Mouse (Mus musculus) midbrain, embryonic 15.5 days (tissue): ENCODE results near the gene Msi2. TPM values are rescaled to one million over a fixed set of nuclear protein-coding genes. Genes with fewer than 3 reads are reported as not detected.

Source experiments
- ATAC-seq: fragments of 200-750 bp; cut with Nextera tagmentation; replicated peaks from 2 replicates; pipeline ENCODE4 v1.8.0; 2017; ENCODE audit warnings: moderate TSS enrichment
- H3K27ac ChIP-seq: fragments of 300-500 bp; sonication (generic); 2 replicates; pipeline ENCODE4 v1.5.1; 2015; ENCODE audit warnings: mild to moderate bottlenecking, inconsistent platforms
- H3K27me3 ChIP-seq: fragments of 300-500 bp; sonication (generic); replicated peaks from 2 replicates; pipeline ENCODE4 v1.6.1; 2015; ENCODE audit warnings: inconsistent platforms
- H3K36me3 ChIP-seq: fragments of 300-500 bp; sonication (generic); replicated peaks from 2 replicates; pipeline ENCODE4 v1.6.1; 2015; ENCODE audit warnings: inconsistent platforms
- H3K4me1 ChIP-seq: fragments of 300-500 bp; sonication (generic); 2 replicates; pipeline ENCODE4 v1.6.1; 2015; ENCODE audit warnings: inconsistent platforms
- H3K4me2 ChIP-seq: fragments of 300-500 bp; sonication (generic); 2 replicates; pipeline ENCODE4 v1.6.1; 2015; ENCODE audit warnings: inconsistent platforms, mild to moderate bottlenecking, moderate library complexity
- H3K4me3 ChIP-seq: fragments of 300-500 bp; sonication (generic); 2 replicates; pipeline ENCODE4 v1.5.1; 2015; ENCODE audit warnings: mild to moderate bottlenecking, inconsistent platforms
- H3K9ac ChIP-seq: fragments of 300-500 bp; sonication (generic); 2 replicates; pipeline ENCODE4 v1.6.1; 2015; ENCODE audit warnings: mild to moderate bottlenecking, inconsistent platforms
- H3K9me3 ChIP-seq: fragments of 300-500 bp; sonication (generic); 2 replicates; pipeline ENCODE4 v1.6.1; 2016; ENCODE audit warnings: inconsistent platforms
- WGBS: fragments of 180-500 bp; shearing (Covaris S2); methylation state at CpG from one replicate; pipeline ENCODE4 v1.1.7; 2015; ENCODE audit warnings: mixed read lengths; 5-methylcytosine and 5-hydroxymethylcytosine counted together
- polyA plus RNA-seq: library from polyadenylated mRNA; unstranded; fragments of >200 nt; fragmentation: Nextera tagmentation; extraction: Ambion mirVana; gene quantifications from 2 replicates; pipeline ENCODE4 v1.2.1, GENCODE M21; 2015

Msi2 gene
- polyA plus RNA-seq, 1 experiment from 2014 or later = 33.6 TPM

GRCm38 (mm10) chr11:88364231-88364630, 354.1 kb downstream of the Msi2 start:
- no peak overlapping the region for H3K4me3 ChIP-seq
- no peak overlapping the region for H3K27ac ChIP-seq
- H3K36me3 ChIP-seq = no peaks in the 10 kb centered on the region
- peaks cover 3% of the 10 kb centered on the region; the same call in 1 of the 2 replicates for H3K4me1 ChIP-seq
- H3K9ac ChIP-seq = no peak overlapping the region
- H3K27me3 ChIP-seq = no peaks in the 10 kb centered on the region
- WGBS = 95% methylated on average over 3 of the region's 3 CpGs
- no peak overlapping the region for H3K4me2 ChIP-seq
- no peak for ATAC-seq
- H3K9me3 ChIP-seq = no peaks in the 10 kb centered on the region

GRCm38 (mm10) chr11:88363481-88363880, 354.8 kb downstream of the Msi2 start:
- no peak for ATAC-seq
- H3K27me3 ChIP-seq = no peaks in the 10 kb centered on the region
- no peak overlapping the region for H3K4me3 ChIP-seq
- H3K9me3 ChIP-seq = no peaks in the 10 kb centered on the region
- WGBS = 84% methylated on average over 14 of the region's 14 CpGs
- no peak overlapping the region for H3K9ac ChIP-seq
- peaks cover 4% of the 10 kb centered on the region; the same call in 1 of the 2 replicates for H3K4me1 ChIP-seq
- H3K27ac ChIP-seq = no peak overlapping the region
- H3K4me2 ChIP-seq = no peak overlapping the region
- H3K36me3 ChIP-seq = no peaks in the 10 kb centered on the region

GRCm38 (mm10) chr11:88359736-88360135, 358.6 kb downstream of the Msi2 start:
- Histone ChIP-seq H3K4me3 (no peak overlapping the region), H3K9ac (no peak overlapping the region), H3K36me3 (no peaks in the 10 kb centered on the region), H3K27ac (no peak overlapping the region), H3K9me3 (no peaks in the 10 kb centered on the region), H3K4me1 (peaks cover 27% of the 10 kb centered on the region), H3K27me3 (no peaks in the 10 kb centered on the region), H3K4me2 (no peak overlapping the region)
- no peak for ATAC-seq
- 86% methylated on average over 7 of the region's 7 CpGs for WGBS

GRCm38 (mm10) chr11:88357325-88357724, 361.0 kb downstream of the Msi2 start:
- no peaks in the 10 kb centered on the region for H3K9me3 ChIP-seq
- H3K27me3 ChIP-seq = no peaks in the 10 kb centered on the region
- ATAC-seq = no peak
- 21% methylated on average over 9 of the region's 9 CpGs for WGBS
- peak overlapping the region; percentile 82 for H3K27ac ChIP-seq
- peak overlapping the region; percentile 37 for H3K4me2 ChIP-seq
- H3K36me3 ChIP-seq = no peaks in the 10 kb centered on the region
- H3K4me1 ChIP-seq = peaks cover 28% of the 10 kb centered on the region
- no peak overlapping the region for H3K4me3 ChIP-seq
- peak overlapping the region; percentile 10; the same call in 1 of the 2 replicates for H3K9ac ChIP-seq

GRCm38 (mm10) chr11:88356598-88357290, 361.6 kb downstream of the Msi2 start:
- 31% methylated on average over 8 of the region's 8 CpGs for WGBS
- H3K4me3 ChIP-seq = no peak overlapping the region
- no peaks in the 10 kb centered on the region for H3K27me3 ChIP-seq
- no peak overlapping the region for H3K9ac ChIP-seq
- peak; percentile 96 for ATAC-seq
- H3K9me3 ChIP-seq = no peaks in the 10 kb centered on the region
- H3K36me3 ChIP-seq = no peaks in the 10 kb centered on the region
- H3K4me1 ChIP-seq = peaks cover 34% of the 10 kb centered on the region
- peak overlapping the region; percentile 37 for H3K4me2 ChIP-seq
- peak overlapping the region; percentile 82 for H3K27ac ChIP-seq

GRCm38 (mm10) chr11:88356016-88356415, 362.3 kb downstream of the Msi2 start:
- Histone ChIP-seq H3K4me1 (peaks cover 39% of the 10 kb centered on the region), H3K4me2 (no peak overlapping the region), H3K9ac (no peak overlapping the region), H3K9me3 (no peaks in the 10 kb centered on the region), H3K27me3 (no peaks in the 10 kb centered on the region), H3K27ac (peak overlapping the region; percentile 82), H3K4me3 (no peak overlapping the region), H3K36me3 (no peaks in the 10 kb centered on the region)
- 71% methylated on average over 12 of the region's 12 CpGs for WGBS
- ATAC-seq = no peak

GRCm38 (mm10) chr11:88354771-88355170, 363.5 kb downstream of the Msi2 start:
- Histone ChIP-seq H3K4me2 (no peak overlapping the region), H3K27ac (no peak overlapping the region), H3K27me3 (no peaks in the 10 kb centered on the region), H3K4me1 (peaks cover 44% of the 10 kb centered on the region), H3K9me3 (no peaks in the 10 kb centered on the region), H3K4me3 (no peak overlapping the region), H3K9ac (no peak overlapping the region), H3K36me3 (no peaks in the 10 kb centered on the region)
- 70% methylated on average over 9 of the region's 9 CpGs for WGBS
- ATAC-seq = no peak

GRCm38 (mm10) chr11:88351722-88352473, 366.4 kb downstream of the Msi2 start:
- ATAC-seq = no peak
- Histone ChIP-seq H3K36me3 (no peaks in the 10 kb centered on the region), H3K4me1 (peaks cover 50% of the 10 kb centered on the region), H3K27ac (peak overlapping the region; percentile 23; the same call in 1 of the 2 replicates), H3K27me3 (no peaks in the 10 kb centered on the region), H3K4me3 (no peak overlapping the region), H3K9me3 (no peaks in the 10 kb centered on the region), H3K4me2 (no peak overlapping the region), H3K9ac (no peak overlapping the region)
- 75% methylated on average over 3 of the region's 3 CpGs for WGBS

GRCm38 (mm10) chr11:88348690-88349089, 369.6 kb downstream of the Msi2 start:
- no peaks in the 10 kb centered on the region for H3K27me3 ChIP-seq
- H3K4me1 ChIP-seq = peaks cover 40% of the 10 kb centered on the region
- no peak overlapping the region for H3K4me3 ChIP-seq
- H3K9me3 ChIP-seq = no peaks in the 10 kb centered on the region
- peak overlapping the region; percentile 75 for H3K27ac ChIP-seq
- H3K4me2 ChIP-seq = peak overlapping the region; percentile 36
- no peaks in the 10 kb centered on the region for H3K36me3 ChIP-seq
- H3K9ac ChIP-seq = peak overlapping the region; percentile 9
- 20% methylated on average over 23 of the region's 23 CpGs for WGBS
- no peak; the same call in 1 of the 2 replicates for ATAC-seq

GRCm38 (mm10) chr11:88348056-88348455, 370.3 kb downstream of the Msi2 start:
- H3K4me2 ChIP-seq = no peak overlapping the region
- no peaks in the 10 kb centered on the region for H3K9me3 ChIP-seq
- ATAC-seq = no peak
- H3K27ac ChIP-seq = peak overlapping the region; percentile 75
- H3K9ac ChIP-seq = no peak overlapping the region
- 8% methylated on average over 3 of the region's 3 CpGs for WGBS
- no peaks in the 10 kb centered on the region for H3K36me3 ChIP-seq
- no peaks in the 10 kb centered on the region for H3K27me3 ChIP-seq
- no peak overlapping the region for H3K4me3 ChIP-seq
- peaks cover 40% of the 10 kb centered on the region for H3K4me1 ChIP-seq

- Histone ChIP-seq H3K9ac (no peak overlapping the region), H3K27ac (no peak overlapping the region), H3K4me3 (no peak overlapping the region), H3K9me3 (no peaks in the 10 kb centered on the region), H3K4me2 (no peak overlapping the region), H3K36me3 (no peaks in the 10 kb centered on the region), H3K4me1 (peaks cover 27% of the 10 kb centered on the region), H3K27me3 (no peaks in the 10 kb centered on the region)
- ATAC-seq = no peak
- WGBS = 79% methylated on average over 5 of the region's 5 CpGs
Observed at GRCm38 (mm10) chr11:88346066-88346465, 372.2 kb downstream of the Msi2 start.

GRCm38 (mm10) chr11:88337926-88338325, 380.4 kb downstream of the Msi2 start:
- Histone ChIP-seq H3K4me3 (no peak overlapping the region), H3K9me3 (no peaks in the 10 kb centered on the region), H3K4me2 (no peak overlapping the region), H3K9ac (no peak overlapping the region), H3K36me3 (peaks cover 6% of the 10 kb centered on the region; the same call in 1 of the 2 replicates), H3K4me1 (peaks cover 7% of the 10 kb centered on the region; the same call in 1 of the 2 replicates), H3K27me3 (no peaks in the 10 kb centered on the region), H3K27ac (no peak overlapping the region)
- ATAC-seq = no peak
- WGBS = 88% methylated on average over 3 of the region's 3 CpGs
